Mouse (Mus musculus) v-Abl transformed pro-B cells (cell line): Measurements from ENCODE around the gene Ahsg.

Experiments used
- in situ Hi-C, 2 experiments: fragments of 400-800 bp; cut with MboI; formaldehyde crosslinking; loops; one replicate each; pipeline ENCODE4 v1.15.1; 2025; ENCODE audit not compliant: unreplicated experiment in 2 of 2

Gene Ahsg

GRCm38 (mm10) chr16:22890683-22891510, at the start of gene Ahsg:
Ahsg (plus strand) TSS chr16:22891277.
- in situ Hi-C loops, result loop anchor here in 1 of 2 experiments (25.0 kb wide), 1 partner anchor 546 kb away; the partner anchor contains the start of gene Rtp1

- in situ Hi-C loops, result no loop called here
These were observed 48.2 kb upstream of the Ahsg start for GRCm38 (mm10) chr16:22842871-22843270.

GRCm38 (mm10) chr16:22844061-22844801, 46.8 kb upstream of the Ahsg start:
- in situ Hi-C loops, result no loop called here

- in situ Hi-C loops, result no loop called here
These were observed 46.2 kb upstream of the Ahsg start for GRCm38 (mm10) chr16:22844834-22845233.

- in situ Hi-C loops, result no loop called here
These were observed 45.6 kb upstream of the Ahsg start for GRCm38 (mm10) chr16:22845481-22845880.

- in situ Hi-C loops, result no loop called here
These were observed 43.4 kb upstream of the Ahsg start for GRCm38 (mm10) chr16:22847686-22848085.

GRCm38 (mm10) chr16:22848331-22848730, 42.7 kb upstream of the Ahsg start:
- in situ Hi-C loops, result no loop called here

- in situ Hi-C loops, result no loop called here
These were observed 38.4 kb upstream of the Ahsg start for GRCm38 (mm10) chr16:22852709-22853108.

- in situ Hi-C loops, result no loop called here
These were observed 34.3 kb upstream of the Ahsg start for GRCm38 (mm10) chr16:22856773-22857172.

GRCm38 (mm10) chr16:22857431-22858113, 33.5 kb upstream of the Ahsg start, which contains the start of the genes Tbccd1 and Dnajb11:
Tbccd1 (minus strand) TSS chr16:22857669.
Dnajb11 (plus strand) TSS chr16:22857845.
- in situ Hi-C loops, result no loop called here

- in situ Hi-C loops, result loop anchor here (10.0 kb wide), 1 partner anchor 262 kb away; no protein-coding TSS in a partner anchor
These were observed 18.7 kb upstream of the Ahsg start for GRCm38 (mm10) chr16:22872397-22872796.

- in situ Hi-C loops, result loop anchor here (10.0 kb wide), 1 partner anchor 261 kb away; no protein-coding TSS in a partner anchor
These were observed 17.7 kb upstream of the Ahsg start for GRCm38 (mm10) chr16:22873369-22873768.

GRCm38 (mm10) chr16:22876218-22877043, 14.6 kb upstream of the Ahsg start:
- in situ Hi-C loops, result loop anchor here (5.0 to 25.0 kb wide), 4 partner anchors 76 to 561 kb away; partner anchors contain the start of genes Hrg (in 2 of the 2) and Rtp1 (in 1 of the 2)

GRCm38 (mm10) chr16:22877660-22878390, 13.3 kb upstream of the Ahsg start:
- in situ Hi-C loops, result loop anchor here (5.0 to 25.0 kb wide), 4 partner anchors 74 to 559 kb away; partner anchors contain the start of genes Hrg (in 2 of the 2) and Rtp1 (in 1 of the 2)

- in situ Hi-C loops, result loop anchor here (5.0 to 25.0 kb wide), 4 partner anchors 74 to 559 kb away; partner anchors contain the start of genes Hrg (in 2 of the 2) and Rtp1 (in 1 of the 2)
These were observed 12.4 kb upstream of the Ahsg start for GRCm38 (mm10) chr16:22878716-22879115.

GRCm38 (mm10) chr16:22879945-22880595, 11.0 kb upstream of the Ahsg start:
- in situ Hi-C loops, result loop anchor here (5.0 to 25.0 kb wide), 4 partner anchors 72 to 557 kb away; partner anchors contain the start of genes Hrg (in 2 of the 2) and Rtp1 (in 1 of the 2)

GRCm38 (mm10) chr16:22880900-22881299, 10.2 kb upstream of the Ahsg start:
- in situ Hi-C loops, result loop anchor here in 1 of 2 experiments (25.0 kb wide), 1 partner anchor 556 kb away; the partner anchor contains the start of gene Rtp1

GRCm38 (mm10) chr16:22881487-22881886, 9.6 kb upstream of the Ahsg start:
- in situ Hi-C loops, result loop anchor here in 1 of 2 experiments (25.0 kb wide), 1 partner anchor 556 kb away; the partner anchor contains the start of gene Rtp1
